Mouse (Mus musculus): ENCODE data around the gene Ppp1ca. TPM values are rescaled to one million over a fixed set of nuclear protein-coding genes. Genes with fewer than 3 reads are reported as not detected.

Gene Ppp1ca
- total and polyA plus RNA-seq, 3 experiments, result 342 to 514 (median 392) TPM

DNA sequence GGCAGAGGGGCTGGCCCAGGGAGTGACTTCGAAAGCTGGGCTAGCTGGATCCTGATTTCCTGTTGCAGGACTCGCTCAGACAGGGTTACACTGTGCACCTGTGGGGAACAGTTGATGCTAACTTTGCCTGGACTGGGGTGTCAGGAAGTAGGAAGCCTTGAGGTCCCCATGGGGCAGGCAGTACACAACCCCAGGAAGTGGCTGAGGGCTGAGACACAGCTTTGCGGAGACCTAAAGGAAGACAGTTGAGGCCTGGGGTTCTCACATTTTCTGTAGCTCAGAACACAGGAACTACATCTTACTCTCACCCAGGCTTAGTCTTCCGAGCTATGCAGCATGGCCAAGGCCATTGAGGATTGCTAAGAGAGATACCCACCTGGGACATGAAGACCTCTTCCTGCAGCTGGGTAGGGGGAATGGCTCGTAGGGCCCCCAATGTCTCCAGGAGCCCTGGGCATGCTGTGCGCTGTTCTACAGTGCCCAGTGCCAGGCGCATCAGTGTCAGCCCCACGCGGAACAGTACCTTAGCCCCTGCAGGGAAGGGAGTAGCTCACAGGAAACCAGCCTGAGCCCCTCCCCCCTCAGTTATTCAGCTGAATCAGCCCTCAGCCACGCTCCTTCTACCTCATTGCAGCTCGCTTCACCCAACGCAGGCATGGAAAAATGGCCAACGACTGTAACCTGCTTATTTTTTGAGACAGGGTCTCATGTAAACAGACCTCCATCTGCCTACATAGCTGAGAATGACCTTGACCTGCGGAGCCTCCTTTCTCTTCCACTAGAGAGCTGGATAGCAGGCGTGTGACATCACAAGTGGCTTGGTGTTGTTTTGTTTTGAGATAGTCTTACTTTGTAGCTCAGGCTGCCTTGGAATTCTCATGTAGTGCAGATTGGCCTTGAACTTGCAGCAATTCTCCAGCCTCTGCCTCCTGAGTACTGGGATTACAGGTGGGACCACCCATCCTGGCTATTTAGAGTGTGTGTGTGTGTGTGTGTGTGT, 6.6 kb upstream of the Ppp1ca start:
- DNase-seq, result no peak

- DNase-seq, result no peak
Measured at GRCm38 (mm10) chr19:4187303-4187702, 4.6 kb upstream of the Ppp1ca start.

DNA sequence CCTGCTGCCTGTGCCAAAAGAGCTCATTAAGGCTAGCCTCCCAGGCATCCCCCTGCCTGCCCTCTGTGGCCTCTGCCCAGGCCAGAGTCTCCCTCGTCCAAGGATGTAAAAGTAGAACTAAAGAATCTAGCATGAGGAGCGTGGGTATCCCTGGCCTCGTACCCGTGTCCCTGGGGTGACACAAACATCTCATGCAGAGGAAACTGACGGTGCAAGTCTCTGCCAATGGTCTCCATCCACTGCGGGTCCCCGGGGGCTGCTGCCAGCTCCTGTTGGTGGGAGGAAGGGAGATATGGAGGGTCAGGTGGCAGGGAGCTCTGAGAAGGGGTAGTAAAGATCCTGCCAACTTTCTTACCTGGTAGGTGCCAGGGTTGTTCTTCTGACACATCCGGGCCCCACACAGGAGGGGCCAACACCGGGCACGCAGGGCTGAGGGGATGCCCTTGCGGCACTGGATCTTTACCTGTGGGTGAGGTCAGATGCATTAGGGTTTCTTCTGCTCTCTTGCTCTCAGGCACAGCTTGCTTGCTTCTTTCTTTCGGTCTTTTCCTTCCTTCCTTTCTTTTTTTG, 2.7 kb upstream of the Ppp1ca start:
- no peak for DNase-seq

- peak; percentile 33 for DNase-seq
Measured at GRCm38 (mm10) chr19:4190831-4191334, 982 bp upstream of the Ppp1ca start, which contains the start of gene Tbc1d10c. Tbc1d10c (minus strand) TSS chr19:4191284.

GRCm38 (mm10) chr19:4192251-4192985, 553 bp downstream of the Ppp1ca start:
- no peak for DNase-seq

DNA sequence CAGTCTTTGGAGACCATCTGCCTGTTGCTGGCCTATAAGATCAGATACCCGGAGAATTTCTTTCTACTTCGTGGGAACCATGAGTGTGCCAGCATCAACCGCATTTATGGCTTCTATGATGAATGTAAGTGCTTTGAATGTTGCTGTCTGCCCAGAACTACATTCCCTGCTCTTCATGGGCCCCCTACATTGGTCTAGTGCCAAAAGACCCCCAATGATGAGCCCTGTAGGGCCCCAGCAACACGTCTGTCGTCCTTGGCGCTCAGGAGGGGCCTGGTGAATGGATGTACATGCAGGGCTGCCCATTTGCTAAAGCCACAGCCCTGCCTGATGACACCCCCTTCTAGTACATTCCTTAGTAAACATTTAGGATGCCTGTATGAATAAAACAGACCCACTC, 1.3 kb downstream of the Ppp1ca start:
- DNase-seq, result no peak

DNA sequence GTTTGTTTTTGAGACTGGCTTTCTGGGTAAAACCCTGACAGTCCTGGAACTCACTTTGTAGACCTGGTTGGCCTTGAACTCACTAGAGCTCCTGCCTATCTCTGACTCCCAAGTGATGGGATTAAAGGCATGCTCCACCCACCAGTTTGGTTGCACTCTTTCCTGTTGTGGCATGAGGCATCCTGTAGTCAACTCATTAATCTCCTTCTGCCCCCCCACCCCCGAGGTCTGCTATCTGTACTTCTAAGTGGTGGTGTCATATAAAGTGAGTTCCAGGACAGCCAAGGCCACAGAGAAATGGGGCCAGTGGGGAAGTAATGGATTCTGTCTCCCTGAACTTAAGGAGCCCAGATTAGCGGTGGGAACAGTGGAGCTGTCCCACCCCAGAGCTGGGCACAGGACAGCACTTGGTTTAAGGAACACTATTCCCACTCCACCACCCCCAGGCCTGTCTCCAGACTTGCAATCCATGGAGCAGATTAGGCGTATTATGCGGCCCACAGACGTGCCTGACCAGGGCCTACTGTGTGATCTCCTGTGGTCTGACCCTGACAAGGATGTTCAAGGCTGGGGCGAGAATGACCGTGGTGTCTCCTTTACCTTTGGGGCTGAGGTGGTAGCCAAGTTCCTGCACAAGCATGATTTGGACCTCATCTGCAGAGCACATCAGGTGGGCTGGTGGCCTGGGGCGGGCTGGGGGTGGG, 2.3 kb downstream of the Ppp1ca start:
- peak; percentile 59 for DNase-seq

GRCm38 (mm10) chr19:4194776-4195650, 3.1 kb downstream of the Ppp1ca start:
- peak; percentile 64 for DNase-seq

GRCm38 (mm10) chr19:4196048-4196447, 4.2 kb downstream of the Ppp1ca start:
- no peak for DNase-seq

DNA sequence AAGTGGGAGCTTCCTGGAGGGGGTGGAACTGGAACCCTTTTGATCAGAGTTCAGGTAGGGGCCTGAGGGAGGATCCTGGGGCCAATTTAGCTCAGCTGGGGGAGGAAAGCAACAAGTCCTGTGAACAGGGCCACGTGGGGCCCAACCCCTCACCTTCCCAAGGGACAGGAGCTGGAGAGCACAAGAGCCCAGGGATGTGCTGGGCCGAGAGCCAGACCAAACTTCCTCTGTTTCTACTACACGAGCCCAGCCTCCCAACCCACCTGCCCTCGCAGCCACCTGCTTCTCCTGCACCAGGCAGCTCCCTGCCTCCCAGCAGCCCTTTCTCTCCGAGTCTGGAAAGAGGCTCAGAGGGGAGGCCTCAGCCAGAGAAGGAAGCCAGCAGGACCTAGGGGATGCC, 4.7 kb downstream of the Ppp1ca start:
- peak; percentile 43 for DNase-seq

DNA sequence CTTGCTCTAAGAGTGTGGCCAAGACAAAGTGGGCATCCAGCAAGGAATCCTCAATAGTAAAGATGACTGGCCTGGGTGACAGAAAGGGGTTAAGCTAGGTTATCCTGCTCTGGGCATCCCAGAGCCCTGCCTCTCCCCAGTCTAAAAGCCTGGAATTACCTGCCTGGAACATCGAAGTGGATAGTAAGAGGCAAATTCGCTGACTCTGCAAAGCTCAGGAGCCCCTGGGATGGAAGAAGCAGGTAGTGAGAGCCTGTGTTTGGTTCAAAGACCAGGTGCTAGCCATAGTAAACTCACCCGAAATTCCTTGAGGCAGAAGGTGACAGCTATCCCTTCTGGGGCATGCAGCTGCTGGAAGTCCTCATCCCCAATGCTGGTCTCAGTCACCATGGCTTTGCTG, 5.3 kb downstream of the Ppp1ca start:
- no peak for DNase-seq

DNA sequence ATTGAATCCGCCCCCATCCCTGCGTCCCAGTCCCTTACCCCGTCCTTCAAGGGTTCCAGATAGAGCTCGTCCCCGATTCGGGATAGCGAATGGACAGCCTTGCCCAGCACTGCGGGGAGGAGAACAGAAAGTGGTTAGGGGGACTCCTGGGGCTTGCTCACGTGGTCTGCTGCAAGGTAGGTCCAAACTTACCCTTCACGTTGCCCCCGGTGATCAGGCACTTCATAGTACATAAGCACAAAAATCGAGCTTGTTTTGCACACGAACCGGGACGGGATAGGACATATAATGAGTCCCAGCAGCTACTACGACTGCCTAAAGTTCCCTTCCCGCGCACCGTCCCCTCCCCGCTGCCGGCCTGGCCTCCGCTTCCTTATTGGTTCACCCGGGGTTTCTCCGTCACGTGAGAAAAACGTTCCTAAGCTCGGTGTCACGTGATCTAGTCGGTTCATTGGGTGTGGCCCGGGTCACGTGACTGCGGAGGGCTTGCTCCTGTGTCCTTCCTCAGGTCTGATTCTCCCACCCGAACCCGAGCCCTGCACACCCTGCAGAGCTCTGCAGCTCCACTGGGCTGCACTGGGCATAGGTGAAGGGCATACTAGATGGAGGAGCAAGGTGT, 9.5 kb downstream of the Ppp1ca start, which contains the start of gene Rad9a:
TSS of gene Rad9a (minus strand) at position 372 of the 619 bp plus-strand sequence.
- DNase-seq, result peak; percentile 96

DNA sequence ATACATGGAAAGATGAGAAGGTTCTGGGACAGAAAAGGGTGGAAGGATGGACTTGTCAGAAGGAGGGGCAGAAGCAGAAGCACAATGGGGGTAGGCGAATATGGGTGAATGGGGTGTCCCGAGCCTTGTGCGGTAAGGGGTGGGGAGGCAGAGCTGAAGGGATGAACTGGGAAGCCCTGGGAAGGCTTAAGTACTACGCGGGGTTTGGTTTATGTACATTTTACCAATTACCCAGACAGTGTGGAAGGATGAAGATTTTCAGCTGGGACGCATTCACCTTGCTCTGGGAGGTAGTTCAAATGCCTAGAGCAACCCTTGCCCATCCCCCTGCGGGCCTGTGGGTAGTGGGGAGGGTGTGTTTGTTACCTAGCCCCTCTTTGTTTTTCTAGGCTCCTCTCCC, 10.3 kb downstream of the Ppp1ca start:
- no peak for DNase-seq

GRCm38 (mm10) chr19:4203148-4203547, 11.3 kb downstream of the Ppp1ca start:
- DNase-seq, result no peak

GRCm38 (mm10) chr19:4203604-4204326, 11.9 kb downstream of the Ppp1ca start:
- DNase-seq, result no peak

- DNase-seq, result no peak
Measured at GRCm38 (mm10) chr19:4204889-4205288, 13.0 kb downstream of the Ppp1ca start.

- DNase-seq, result peak; percentile 85
Measured at GRCm38 (mm10) chr19:4206971-4207370, 15.1 kb downstream of the Ppp1ca start.

- DNase-seq, result peak; percentile 41
Measured at GRCm38 (mm10) chr19:4208563-4208962, 16.7 kb downstream of the Ppp1ca start.

- DNase-seq, result no peak
Measured at GRCm38 (mm10) chr19:4211891-4212588, 20.2 kb downstream of the Ppp1ca start.

Measured in adrenal gland, adult 2 months (tissue).